Mouse (Mus musculus) thymus, adult 2 months (tissue): ENCODE data around the gene Aloxe3. TPM values are rescaled to one million over a fixed set of nuclear protein-coding genes. Genes with fewer than 3 reads are reported as not detected.

Experiments used
- DNase-seq: peaks from one replicate; pipeline ENCODE4 v3.0.0; 2021
- H3K27ac ChIP-seq: fragments of 200-500 bp; 2 replicates; pipeline ENCODE4 v1.5.1; 2012; ENCODE audit warnings: low read length, control low read depth; ENCODE audit not compliant: control insufficient read depth, insufficient read depth
- H3K27me3 ChIP-seq: fragments of 200-500 bp; 2 replicates; pipeline ENCODE4 v1.6.1; 2012; ENCODE audit warnings: mild to moderate bottlenecking, low read length, moderate library complexity, mixed read lengths; ENCODE audit not compliant: control insufficient read depth, insufficient read depth
- H3K36me3 ChIP-seq: fragments of 200-500 bp; 2 replicates; pipeline ENCODE4 v1.6.1; 2012; ENCODE audit warnings: mild to moderate bottlenecking, low read length, moderate library complexity; ENCODE audit not compliant: control insufficient read depth, insufficient read depth
- H3K4me1 ChIP-seq: fragments of 200-500 bp; replicated peaks from 2 replicates; pipeline ENCODE4 v1.6.1; 2012; ENCODE audit warnings: low read length; ENCODE audit not compliant: control insufficient read depth, insufficient read depth
- H3K4me3 ChIP-seq: fragments of 200-500 bp; 2 replicates; pipeline ENCODE4 v1.5.1; 2012; ENCODE audit warnings: mild to moderate bottlenecking, low read length, control low read depth, moderate library complexity; ENCODE audit not compliant: control insufficient read depth, insufficient read depth
- CTCF ChIP-seq: fragments of 200-500 bp; IDR thresholded peaks from 2 replicates; pipeline ENCODE4 v1.5.1; 2012; ENCODE audit warnings: mild to moderate bottlenecking, control low read depth, low read length, moderate library complexity, borderline replicate concordance; ENCODE audit not compliant: control insufficient read depth, poor library complexity, insufficient read depth; ENCODE audit errors: extremely low read depth
- POLR2A ChIP-seq: fragments of 200-500 bp; IDR thresholded peaks from 2 replicates; pipeline ENCODE4 v1.6.1; 2012; ENCODE audit warnings: mild to moderate bottlenecking, low read length, control low read depth, moderate library complexity; ENCODE audit not compliant: control insufficient read depth, poor library complexity, insufficient read depth; ENCODE audit errors: extremely low read depth
- WGBS: fragments of 180-500 bp; shearing (Covaris S2); methylation state at CpG from one replicate; pipeline ENCODE4 v1.1.7; 2018; 5-methylcytosine and 5-hydroxymethylcytosine counted together
- polyA plus RNA-seq: library from polyadenylated mRNA; depleted of rRNA; stranded (reverse); fragments of >200 nt; gene quantifications from 2 replicates; pipeline ENCODE4 v1.2.3, GENCODE M21; 2012

The Aloxe3 gene
- polyA plus RNA-seq, 1 experiment, result 2.0 TPM

DNA sequence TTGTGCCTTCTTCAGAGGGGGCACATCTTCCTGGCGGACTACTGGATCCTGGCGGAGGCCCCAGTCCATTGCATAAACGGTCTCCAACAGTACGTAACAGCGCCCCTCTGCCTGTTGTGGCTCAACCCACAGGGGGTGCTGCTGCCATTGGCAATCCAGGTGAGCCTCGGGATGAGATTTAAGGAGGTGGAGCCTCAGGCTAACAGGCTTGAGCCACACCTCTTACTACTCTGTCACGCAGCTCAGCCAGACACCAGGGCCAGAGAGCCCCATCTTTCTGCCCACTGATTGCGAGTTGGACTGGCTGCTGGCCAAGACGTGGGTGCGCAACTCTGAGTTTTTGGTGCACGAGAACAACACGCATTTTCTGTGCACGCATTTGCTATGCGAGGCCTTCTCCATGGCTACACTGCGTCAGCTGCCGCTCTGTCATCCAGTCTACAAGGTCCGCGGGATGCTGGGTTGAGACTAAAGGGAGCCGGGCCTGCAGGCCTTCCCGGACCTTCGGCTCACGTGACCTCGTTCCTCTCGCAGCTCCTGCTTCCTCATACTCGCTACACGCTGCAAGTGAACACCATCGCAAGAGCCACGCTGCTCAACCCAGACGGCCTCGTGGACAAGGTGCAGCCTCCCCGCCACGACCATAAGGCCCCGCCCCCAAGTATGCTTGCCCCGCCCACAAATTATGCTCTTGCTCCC, 8.4 kb downstream of the Aloxe3 start:
- WGBS, result 11% methylated on average over 34 of the region's 34 CpGs
- H3K4me1 ChIP-seq, result peaks cover 11% of the 10 kb centered on the region
- H3K4me3 ChIP-seq, result peak overlapping the region; percentile 32
- no peaks in the 10 kb centered on the region for H3K36me3 ChIP-seq
- H3K27me3 ChIP-seq, result no peaks in the 10 kb centered on the region
- TF ChIP-seq POLR2A (no peak), CTCF (peak; percentile 49; the same call in 1 of the 2 replicates)
- no peak overlapping the region for H3K27ac ChIP-seq
- peak; percentile 48 for DNase-seq

DNA sequence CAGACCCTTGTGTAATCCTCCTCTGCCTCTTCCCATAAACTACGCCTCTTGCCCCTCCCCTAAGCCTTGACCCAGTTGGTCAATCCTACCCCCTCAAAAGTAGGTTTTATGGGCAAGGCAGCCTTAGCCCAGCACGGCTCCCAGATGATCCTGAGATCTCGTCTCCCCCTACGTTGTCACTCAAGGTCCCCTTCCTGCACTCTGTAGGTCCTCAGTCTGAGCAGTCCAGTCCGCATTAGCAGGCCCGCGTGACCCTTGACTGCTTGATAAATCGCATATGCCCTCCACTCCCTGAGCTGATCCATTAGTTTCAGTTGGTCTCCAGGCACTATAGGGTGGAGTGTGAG, 8.9 kb downstream of the Aloxe3 start:
- Histone ChIP-seq H3K27ac (no peak overlapping the region), H3K27me3 (no peaks in the 10 kb centered on the region), H3K4me3 (no peak overlapping the region), H3K4me1 (peaks cover 11% of the 10 kb centered on the region), H3K36me3 (no peaks in the 10 kb centered on the region)
- no peak for TF ChIP-seq CTCF
- no peak for TF ChIP-seq POLR2A
- 80% methylated on average over 8 of the region's 8 CpGs for WGBS
- DNase-seq, result no peak

DNA sequence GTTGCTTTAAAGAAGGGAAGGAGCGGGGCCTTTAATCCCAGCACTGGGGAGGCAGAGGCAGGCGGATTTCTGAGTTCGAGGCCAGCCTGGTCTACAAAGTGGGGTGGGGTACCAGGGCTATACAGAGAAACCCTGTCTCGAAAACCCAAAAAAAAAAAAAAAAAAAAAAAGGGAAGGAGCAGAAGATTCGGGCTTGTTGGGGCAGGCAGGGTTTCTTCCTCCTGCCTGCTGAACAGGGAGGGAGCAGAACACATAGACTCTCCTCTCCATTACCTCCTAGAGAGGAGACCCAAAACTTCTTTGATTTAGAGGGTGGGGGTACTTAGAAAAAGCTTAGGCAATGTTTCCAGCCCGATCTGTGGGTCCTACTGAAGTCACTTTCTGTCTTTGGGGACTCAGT, 9.7 kb downstream of the Aloxe3 start:
- no peaks in the 10 kb centered on the region for H3K36me3 ChIP-seq
- no peak overlapping the region for H3K27ac ChIP-seq
- no peaks in the 10 kb centered on the region for H3K27me3 ChIP-seq
- H3K4me1 ChIP-seq, result peaks cover 11% of the 10 kb centered on the region
- no peak for DNase-seq
- TF ChIP-seq CTCF (no peak), POLR2A (no peak)
- 70% methylated on average over 6 of the region's 6 CpGs for WGBS
- H3K4me3 ChIP-seq, result no peak overlapping the region

DNA sequence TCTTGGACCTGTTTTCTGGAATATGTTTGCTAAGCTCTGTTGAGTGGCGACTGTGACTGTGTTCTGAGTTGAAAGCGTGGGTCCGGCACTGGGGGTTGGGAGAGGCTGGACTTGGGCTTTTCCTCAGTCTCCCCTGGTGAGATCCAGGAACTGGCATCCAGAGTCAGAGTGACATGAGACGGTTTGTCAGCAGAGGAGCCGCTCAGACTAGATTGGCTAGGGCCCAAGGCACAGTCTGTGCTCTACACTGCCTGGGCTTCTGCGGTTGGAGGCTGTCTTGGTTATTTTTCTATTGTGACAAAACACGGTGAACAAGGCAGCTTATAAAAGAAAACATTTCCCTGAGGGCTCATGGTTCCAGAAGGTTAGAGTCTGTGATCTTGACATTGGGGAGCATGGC, 21.9 kb downstream of the Aloxe3 start:
- WGBS, result 86% methylated on average over 7 of the region's 7 CpGs

DNA sequence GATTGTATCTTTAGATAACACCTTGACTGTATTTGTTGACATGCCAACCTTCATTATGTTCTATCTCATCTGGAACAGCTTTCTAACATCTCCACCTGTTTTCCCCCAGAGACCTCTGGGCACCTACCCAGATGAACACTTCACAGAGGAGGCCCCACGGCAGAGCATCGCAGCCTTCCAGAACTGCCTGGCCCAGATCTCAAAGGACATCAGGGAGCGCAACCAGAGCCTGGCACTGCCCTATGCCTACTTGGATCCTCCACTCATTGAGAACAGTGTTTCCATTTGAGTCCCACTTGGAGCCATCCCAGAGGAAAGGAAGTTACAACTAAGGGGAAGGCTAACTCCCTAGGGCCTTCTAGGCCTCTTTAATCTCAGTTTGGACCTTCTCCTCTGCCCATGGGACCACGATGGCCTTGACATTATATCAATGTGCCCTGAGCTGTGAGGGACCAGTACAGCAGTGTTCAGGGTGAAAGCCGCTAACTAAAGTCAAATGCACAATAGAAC, 22.8 kb downstream of the Aloxe3 start:
- TF ChIP-seq CTCF (no peak), POLR2A (no peak)
- no peaks in the 10 kb centered on the region for H3K4me1 ChIP-seq
- H3K36me3 ChIP-seq, result no peaks in the 10 kb centered on the region
- WGBS, result 94% methylated on average over 5 of the region's 5 CpGs
- DNase-seq, result no peak
- no peak overlapping the region for H3K27ac ChIP-seq
- H3K4me3 ChIP-seq, result no peak overlapping the region
- no peaks in the 10 kb centered on the region for H3K27me3 ChIP-seq

More for the DNA sequence above, 21.9 kb downstream of the Aloxe3 start:
- DNase-seq, result no peak
- no peak overlapping the region for H3K4me3 ChIP-seq
- H3K27me3 ChIP-seq, result no peaks in the 10 kb centered on the region
- TF ChIP-seq POLR2A (no peak), CTCF (no peak)
- H3K27ac ChIP-seq, result no peak overlapping the region
- H3K4me1 ChIP-seq, result no peaks in the 10 kb centered on the region
- H3K36me3 ChIP-seq, result no peaks in the 10 kb centered on the region

DNA sequence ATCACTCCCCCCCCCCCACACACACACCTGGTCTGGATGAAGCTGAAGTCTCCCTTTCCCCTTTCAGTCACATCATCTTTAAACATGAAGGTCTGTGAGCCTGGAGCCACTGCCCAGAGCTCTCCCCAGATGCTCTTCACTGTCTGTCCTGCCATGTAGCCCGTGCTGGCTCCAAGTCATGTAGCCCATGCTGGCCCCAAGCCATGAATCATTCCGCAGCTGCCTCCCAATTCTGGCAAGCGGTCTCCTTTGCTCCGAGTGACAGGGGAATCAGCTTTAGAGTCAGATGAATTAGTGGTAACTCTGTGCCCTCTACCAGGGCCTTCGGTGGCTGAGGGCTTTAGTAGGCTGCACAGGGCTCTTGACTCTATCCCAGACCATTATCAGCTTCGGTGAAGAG, 24.0 kb downstream of the Aloxe3 start:
- TF ChIP-seq CTCF (no peak), POLR2A (no peak)
- H3K4me3 ChIP-seq, result no peak overlapping the region
- H3K4me1 ChIP-seq, result no peaks in the 10 kb centered on the region
- H3K27me3 ChIP-seq, result no peaks in the 10 kb centered on the region
- no peaks in the 10 kb centered on the region for H3K36me3 ChIP-seq
- DNase-seq, result no peak
- 89% methylated on average over 6 of the region's 6 CpGs for WGBS
- H3K27ac ChIP-seq, result no peak overlapping the region
